Mouse (Mus musculus): ENCODE results near the gene Slit2. TPM values are rescaled to one million over a fixed set of nuclear protein-coding genes. Genes with fewer than 3 reads are reported as not detected.

The Slit2 gene
- 47.2 and 49.4 TPM in 2 replicates for polyA plus RNA-seq (2014; fragmentation: Nextera tagmentation; extraction: Ambion mirVana)

- Histone ChIP-seq H3K36me3 (ENCODE audit: control insufficient read depth, insufficient read depth, low read length) (no peaks in the 10 kb centered on the region), H3K27ac (ENCODE audit: low read depth, low read length) (peak within 1 kb of the TSS; percentile 22), H3K9me3 (replicated peaks; ENCODE audit: control insufficient read depth, low read length) (no peaks in the 10 kb centered on the region), H3K4me3 (ENCODE audit: low read depth, low read length) (peak within 1 kb of the TSS; percentile 75), H3K4me2 (peak within 1 kb of the TSS; percentile 87), H3K9ac (ENCODE audit: low read depth, low read length) (peak within 1 kb of the TSS; percentile 83), H3K27me3 (ENCODE audit: control insufficient read depth, insufficient read depth, low read length) (peaks cover 17% of the 10 kb centered on the region; the same call in 1 of the 2 replicates), H3K4me1 (ENCODE audit: control insufficient read depth, insufficient read depth, low read length) (peaks cover 11% of the 10 kb centered on the region; the same call in 1 of the 2 replicates)
- ATAC-seq (replicated peaks; ENCODE audit: insufficient number of reproducible peaks, low FRiP score, low TSS enrichment): peak; percentile 90
- under 1% methylated on average over 64 of the region's 66 CpGs for WGBS (ENCODE audit: insufficient replicate concordance)
Observed at GRCm38 (mm10) chr5:47982941-47983701, at the start of gene Slit2. Gene Slit2 (plus strand): TSS chr5:47983138.

- no peak overlapping the region for H3K27ac ChIP-seq (ENCODE audit: low read depth, low read length)
- 77% methylated on average over 5 of the region's 5 CpGs for WGBS (ENCODE audit: insufficient replicate concordance)
- no peak overlapping the region for H3K4me2 ChIP-seq
- H3K36me3 ChIP-seq (ENCODE audit: control insufficient read depth, insufficient read depth, low read length): no peaks in the 10 kb centered on the region
- H3K4me3 ChIP-seq (ENCODE audit: low read depth, low read length): no peak overlapping the region
- H3K27me3 ChIP-seq (ENCODE audit: control insufficient read depth, insufficient read depth, low read length): no peaks in the 10 kb centered on the region
- no peaks in the 10 kb centered on the region for H3K4me1 ChIP-seq (ENCODE audit: control insufficient read depth, insufficient read depth, low read length)
- H3K9ac ChIP-seq (ENCODE audit: low read depth, low read length): no peak overlapping the region
- no peak for ATAC-seq (replicated peaks; ENCODE audit: insufficient number of reproducible peaks, low FRiP score, low TSS enrichment)
- no peaks in the 10 kb centered on the region for H3K9me3 ChIP-seq (replicated peaks; ENCODE audit: control insufficient read depth, low read length)
Observed at GRCm38 (mm10) chr5:47938586-47939372, 44.2 kb upstream of the Slit2 start.

- 58% methylated on average over 1 of the region's 1 CpGs for WGBS (ENCODE audit: insufficient replicate concordance)
- H3K4me1 ChIP-seq (ENCODE audit: control insufficient read depth, insufficient read depth, low read length): no peaks in the 10 kb centered on the region
- no peak overlapping the region for H3K27ac ChIP-seq (ENCODE audit: low read depth, low read length)
- no peak for ATAC-seq (replicated peaks; ENCODE audit: insufficient number of reproducible peaks, low FRiP score, low TSS enrichment)
- no peaks in the 10 kb centered on the region for H3K9me3 ChIP-seq (replicated peaks; ENCODE audit: control insufficient read depth, low read length)
- no peak overlapping the region for H3K4me2 ChIP-seq
- no peak overlapping the region for H3K9ac ChIP-seq (ENCODE audit: low read depth, low read length)
- H3K27me3 ChIP-seq (ENCODE audit: control insufficient read depth, insufficient read depth, low read length): no peaks in the 10 kb centered on the region
- H3K4me3 ChIP-seq (ENCODE audit: low read depth, low read length): no peak overlapping the region
- H3K36me3 ChIP-seq (ENCODE audit: control insufficient read depth, insufficient read depth, low read length): no peaks in the 10 kb centered on the region
Observed at GRCm38 (mm10) chr5:47956451-47956850, 26.5 kb upstream of the Slit2 start.

- Histone ChIP-seq H3K9me3 (replicated peaks; ENCODE audit: control insufficient read depth, low read length) (no peaks in the 10 kb centered on the region), H3K9ac (ENCODE audit: low read depth, low read length) (no peak overlapping the region), H3K4me3 (ENCODE audit: low read depth, low read length) (no peak overlapping the region), H3K27me3 (ENCODE audit: control insufficient read depth, insufficient read depth, low read length) (no peaks in the 10 kb centered on the region), H3K36me3 (ENCODE audit: control insufficient read depth, insufficient read depth, low read length) (no peaks in the 10 kb centered on the region), H3K4me2 (no peak overlapping the region), H3K4me1 (ENCODE audit: control insufficient read depth, insufficient read depth, low read length) (no peaks in the 10 kb centered on the region), H3K27ac (ENCODE audit: low read depth, low read length) (no peak overlapping the region)
- ATAC-seq (replicated peaks; ENCODE audit: insufficient number of reproducible peaks, low FRiP score, low TSS enrichment): no peak
- 69% methylated on average over 2 of the region's 2 CpGs for WGBS (ENCODE audit: insufficient replicate concordance)
Observed at GRCm38 (mm10) chr5:47975795-47976194, 7.1 kb upstream of the Slit2 start.

- ATAC-seq (replicated peaks; ENCODE audit: insufficient number of reproducible peaks, low FRiP score, low TSS enrichment): no peak
- Histone ChIP-seq H3K27ac (ENCODE audit: low read depth, low read length) (no peak overlapping the region), H3K4me1 (ENCODE audit: control insufficient read depth, insufficient read depth, low read length) (peaks cover 5% of the 10 kb centered on the region; the same call in 1 of the 2 replicates), H3K27me3 (ENCODE audit: control insufficient read depth, insufficient read depth, low read length) (0 out of 2 replicates have a peak, but pooled peaks cover 3% of the 10 kb centered on the region), H3K9ac (ENCODE audit: low read depth, low read length) (no peak overlapping the region), H3K4me3 (ENCODE audit: low read depth, low read length) (no peak overlapping the region), H3K4me2 (no peak overlapping the region), H3K36me3 (ENCODE audit: control insufficient read depth, insufficient read depth, low read length) (no peaks in the 10 kb centered on the region), H3K9me3 (replicated peaks; ENCODE audit: control insufficient read depth, low read length) (no peaks in the 10 kb centered on the region)
- 31% methylated on average over 4 of the region's 4 CpGs for WGBS (ENCODE audit: insufficient replicate concordance)
Observed at GRCm38 (mm10) chr5:47979371-47979770, 3.6 kb upstream of the Slit2 start.

- WGBS (ENCODE audit: insufficient replicate concordance): 25% methylated on average over 5 of the region's 5 CpGs
Observed at GRCm38 (mm10) chr5:47980459-47980858, 2.5 kb upstream of the Slit2 start.

GRCm38 (mm10) chr5:47981951-47982350 is 987 bp upstream of the Slit2 start:
- no peak overlapping the region for H3K27ac ChIP-seq (ENCODE audit: low read depth, low read length)
- no peaks in the 10 kb centered on the region for H3K36me3 ChIP-seq (ENCODE audit: control insufficient read depth, insufficient read depth, low read length)
- 48% methylated on average over 8 of the region's 8 CpGs for WGBS (ENCODE audit: insufficient replicate concordance)
- H3K9ac ChIP-seq (ENCODE audit: low read depth, low read length): no peak overlapping the region
- H3K4me1 ChIP-seq (ENCODE audit: control insufficient read depth, insufficient read depth, low read length): peaks cover 11% of the 10 kb centered on the region; the same call in 1 of the 2 replicates
- no peaks in the 10 kb centered on the region for H3K9me3 ChIP-seq (replicated peaks; ENCODE audit: control insufficient read depth, low read length)
- peak overlapping the region; percentile 75; the same call in 1 of the 2 replicates for H3K4me3 ChIP-seq (ENCODE audit: low read depth, low read length)
- H3K4me2 ChIP-seq: peak overlapping the region; percentile 87
- no peak for ATAC-seq (replicated peaks; ENCODE audit: insufficient number of reproducible peaks, low FRiP score, low TSS enrichment)
- H3K27me3 ChIP-seq (ENCODE audit: control insufficient read depth, insufficient read depth, low read length): peaks cover 17% of the 10 kb centered on the region; the same call in 1 of the 2 replicates

More at GRCm38 (mm10) chr5:47980459-47980858, 2.5 kb upstream of the Slit2 start:
- Histone ChIP-seq H3K27ac (ENCODE audit: low read depth, low read length) (no peak overlapping the region), H3K4me3 (ENCODE audit: low read depth, low read length) (no peak overlapping the region), H3K9ac (ENCODE audit: low read depth, low read length) (no peak overlapping the region), H3K9me3 (replicated peaks; ENCODE audit: control insufficient read depth, low read length) (no peaks in the 10 kb centered on the region), H3K4me2 (no peak overlapping the region), H3K36me3 (ENCODE audit: control insufficient read depth, insufficient read depth, low read length) (no peaks in the 10 kb centered on the region), H3K27me3 (ENCODE audit: control insufficient read depth, insufficient read depth, low read length) (0 out of 2 replicates have a peak, but pooled peaks cover 9% of the 10 kb centered on the region), H3K4me1 (ENCODE audit: control insufficient read depth, insufficient read depth, low read length) (peaks cover 11% of the 10 kb centered on the region; the same call in 1 of the 2 replicates)
- no peak for ATAC-seq (replicated peaks; ENCODE audit: insufficient number of reproducible peaks, low FRiP score, low TSS enrichment)

GRCm38 (mm10) chr5:47983746-47984583 is 1.0 kb downstream of the Slit2 start:
- peaks cover 17% of the 10 kb centered on the region; the same call in 1 of the 2 replicates for H3K27me3 ChIP-seq (ENCODE audit: control insufficient read depth, insufficient read depth, low read length)
- under 1% methylated on average over 38 of the region's 38 CpGs for WGBS (ENCODE audit: insufficient replicate concordance)
- H3K9me3 ChIP-seq (replicated peaks; ENCODE audit: control insufficient read depth, low read length): no peaks in the 10 kb centered on the region
- H3K4me2 ChIP-seq: peak overlapping the region; percentile 87
- peak overlapping the region; percentile 83 for H3K9ac ChIP-seq (ENCODE audit: low read depth, low read length)
- H3K4me1 ChIP-seq (ENCODE audit: control insufficient read depth, insufficient read depth, low read length): peaks cover 11% of the 10 kb centered on the region; the same call in 1 of the 2 replicates
- peak overlapping the region; percentile 75 for H3K4me3 ChIP-seq (ENCODE audit: low read depth, low read length)
- no peaks in the 10 kb centered on the region for H3K36me3 ChIP-seq (ENCODE audit: control insufficient read depth, insufficient read depth, low read length)
- peak overlapping the region; percentile 22; the same call in 1 of the 2 replicates for H3K27ac ChIP-seq (ENCODE audit: low read depth, low read length)
- ATAC-seq (replicated peaks; ENCODE audit: insufficient number of reproducible peaks, low FRiP score, low TSS enrichment): peak; percentile 5; the same call in 1 of the 2 replicates

Measured in heart, embryonic 11.5 days (tissue).